Mouse (Mus musculus) heart, adult 2 months (tissue): ENCODE data around the gene Serpina3f. TPM values are rescaled to one million over a fixed set of nuclear protein-coding genes. Genes with fewer than 3 reads are reported as not detected.

Source experiments
- DNase-seq, 2 experiments: peaks; one replicate each; pipeline ENCODE4 v3.0.0; 2021
- H3K27ac ChIP-seq: fragments of 200-600 bp; 2 replicates; pipeline ENCODE4 v1.8.1; 2022
- H3K27me3 ChIP-seq: fragments of 200-500 bp; 2 replicates; pipeline ENCODE4 v1.6.1; 2012; ENCODE audit warnings: mild to moderate bottlenecking, low read length, inconsistent platforms, mixed read lengths; ENCODE audit not compliant: control insufficient read depth, insufficient read depth
- H3K36me3 ChIP-seq: fragments of 200-500 bp; 2 replicates; pipeline ENCODE4 v1.6.1; 2012; ENCODE audit warnings: low read length, inconsistent platforms; ENCODE audit not compliant: control insufficient read depth, insufficient read depth
- H3K4me1 ChIP-seq: fragments of 200-500 bp; 2 replicates; pipeline ENCODE4 v1.6.1; 2011; ENCODE audit warnings: low read length; ENCODE audit not compliant: control insufficient read depth, insufficient read depth
- H3K4me3 ChIP-seq: fragments of 200-600 bp; 2 replicates; pipeline ENCODE4 v1.8.1; 2022
- H3K79me2 ChIP-seq: fragments of 200-500 bp; replicated peaks from 2 replicates; pipeline ENCODE4 v1.6.1; 2012; ENCODE audit warnings: mild to moderate bottlenecking, inconsistent platforms, low read length, moderate library complexity, mixed read lengths; ENCODE audit not compliant: control insufficient read depth, insufficient read depth
- H3K9ac ChIP-seq: fragments of 200-500 bp; 2 replicates; pipeline ENCODE4 v1.6.1; 2012; ENCODE audit warnings: low read depth, mild to moderate bottlenecking, control low read depth, inconsistent platforms, low read length, mixed read lengths
- CTCF ChIP-seq: fragments of 200-600 bp; IDR thresholded peaks from 2 replicates; pipeline ENCODE4 v1.8.1; 2022; ENCODE audit warnings: antibody characterized with exemption, mild to moderate bottlenecking, moderate library complexity
- EP300 ChIP-seq: fragments of 200-500 bp; IDR thresholded peaks from 2 replicates; pipeline ENCODE4 v1.6.1; 2011; ENCODE audit warnings: low read depth, low read length, control low read depth; ENCODE audit not compliant: insufficient read depth
- POLR2A ChIP-seq: fragments of 200-500 bp; IDR thresholded peaks from 2 replicates; pipeline ENCODE4 v1.6.1; 2011; ENCODE audit warnings: mild to moderate bottlenecking, low read depth, low read length, control low read depth; ENCODE audit not compliant: insufficient read depth
- WGBS: fragments of 180-500 bp; shearing (Covaris S2); methylation state at CpG from one replicate; pipeline ENCODE4 v1.1.7; 2018; 5-methylcytosine and 5-hydroxymethylcytosine counted together
- intact Hi-C: fragments of 180-260 bp; cut with DNase I; formaldehyde crosslinking; loops from one replicate; pipeline ENCODE4 v1.15.1; 2025
- long read RNA-seq: library from polyadenylated mRNA; stranded (forward); transcript quantifications from one replicate; pipeline ENCODE4 v2.0.0, GENCODE M21; 2021
- polyA plus RNA-seq: library from polyadenylated mRNA; depleted of rRNA; stranded (reverse); fragments of >200 nt; gene quantifications from 2 replicates; pipeline ENCODE4 v1.2.3, GENCODE M21; 2012; rRNA removed
- total RNA-seq, 2 experiments: library from RNA; stranded (reverse); gene quantifications; 2 replicates each; pipeline ENCODE4 v1.2.3; 2021

The Serpina3f gene
- total RNA-seq: under 1 TPM in 1 of 2 experiments, not detected in 1; 0.26 TPM
- 0.04 TPM in 1 of 2 replicates, not detected in the other for polyA plus RNA-seq
- long read RNA-seq: 0 reads

- Histone ChIP-seq H3K4me3 (no peak within 1 kb of the TSS), H3K27ac (no peak within 1 kb of the TSS), H3K79me2 (no peaks in the 10 kb centered on the region), H3K9ac (no peak within 1 kb of the TSS), H3K36me3 (no peaks in the 10 kb centered on the region), H3K4me1 (no peaks in the 10 kb centered on the region), H3K27me3 (no peaks in the 10 kb centered on the region)
- 63% methylated on average over 1 of the region's 1 CpGs for WGBS
- TF ChIP-seq POLR2A (no peak), EP300 (no peak), CTCF (no peak)
- intact Hi-C loops: no loop called here
- no peak for DNase-seq
Observed at GRCm38 (mm10) chr12:104214445-104214753, at the start of gene Serpina3f. Gene Serpina3f, plus strand, starts transcription at chr12:104214544.

DNA sequence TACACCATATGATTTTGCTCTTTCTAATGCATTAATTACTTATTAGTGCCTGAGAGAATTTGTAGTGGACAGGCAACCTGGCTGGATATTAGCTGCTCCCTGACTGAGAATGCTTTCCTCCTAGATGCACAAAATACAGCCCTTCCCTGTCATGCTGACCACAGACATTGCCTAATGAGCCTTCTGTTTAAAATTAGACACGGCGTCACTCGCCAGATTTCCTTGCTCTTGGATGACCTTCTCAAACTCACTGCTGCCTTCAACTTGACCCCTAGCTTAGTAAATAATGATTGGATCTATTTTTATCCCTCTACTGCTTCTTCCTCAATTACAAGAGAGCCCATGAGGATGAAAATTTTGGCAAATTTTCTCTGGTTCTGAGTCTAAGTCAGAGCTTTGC lies 39.6 kb upstream of the Serpina3f start:
- H3K27ac ChIP-seq: peak overlapping the region; percentile 61
- H3K79me2 ChIP-seq: no peaks in the 10 kb centered on the region
- peak; percentile 37 to 62 for DNase-seq
- peaks cover 1% of the 10 kb centered on the region; the same call in 1 of the 2 replicates for H3K4me1 ChIP-seq
- H3K9ac ChIP-seq: no peak overlapping the region
- intact Hi-C loops: loop anchor here (10.0 kb wide), 1 partner anchor 180 kb away; no protein-coding TSS in a partner anchor
- H3K4me3 ChIP-seq: no peak overlapping the region
- WGBS: 21% methylated on average over 3 of the region's 3 CpGs
- H3K36me3 ChIP-seq: peaks cover 2% of the 10 kb centered on the region; the same call in 1 of the 2 replicates
- TF ChIP-seq POLR2A (no peak), CTCF (no peak)
- no peaks in the 10 kb centered on the region for H3K27me3 ChIP-seq

- Histone ChIP-seq H3K27me3 (no peaks in the 10 kb centered on the region), H3K4me1 (peaks cover 1% of the 10 kb centered on the region; the same call in 1 of the 2 replicates), H3K27ac (no peak overlapping the region), H3K9ac (no peak overlapping the region), H3K79me2 (no peaks in the 10 kb centered on the region), H3K4me3 (no peak overlapping the region), H3K36me3 (peaks cover 2% of the 10 kb centered on the region; the same call in 1 of the 2 replicates)
- 86% methylated on average over 3 of the region's 3 CpGs for WGBS
- TF ChIP-seq CTCF: no peak
- TF ChIP-seq EP300: no peak
- TF ChIP-seq POLR2A: no peak
- intact Hi-C loops: loop anchor here (10.0 kb wide), 1 partner anchor 181 kb away; no protein-coding TSS in a partner anchor
- no peak for DNase-seq
Observed at GRCm38 (mm10) chr12:104175636-104176035, 38.7 kb upstream of the Serpina3f start.

- H3K9ac ChIP-seq: no peak overlapping the region
- H3K27me3 ChIP-seq: no peaks in the 10 kb centered on the region
- intact Hi-C loops: loop anchor here (10.0 kb wide), 1 partner anchor 184 kb away; no protein-coding TSS in a partner anchor
- no peak overlapping the region for H3K4me3 ChIP-seq
- H3K4me1 ChIP-seq: peaks cover 1% of the 10 kb centered on the region; the same call in 1 of the 2 replicates
- TF ChIP-seq CTCF (peak; percentile 28), POLR2A (no peak)
- no peaks in the 10 kb centered on the region for H3K79me2 ChIP-seq
- DNase-seq: no peak
- H3K27ac ChIP-seq: no peak overlapping the region
- peaks cover 2% of the 10 kb centered on the region; the same call in 1 of the 2 replicates for H3K36me3 ChIP-seq
Observed at GRCm38 (mm10) chr12:104178577-104178976, 35.8 kb upstream of the Serpina3f start.

DNA sequence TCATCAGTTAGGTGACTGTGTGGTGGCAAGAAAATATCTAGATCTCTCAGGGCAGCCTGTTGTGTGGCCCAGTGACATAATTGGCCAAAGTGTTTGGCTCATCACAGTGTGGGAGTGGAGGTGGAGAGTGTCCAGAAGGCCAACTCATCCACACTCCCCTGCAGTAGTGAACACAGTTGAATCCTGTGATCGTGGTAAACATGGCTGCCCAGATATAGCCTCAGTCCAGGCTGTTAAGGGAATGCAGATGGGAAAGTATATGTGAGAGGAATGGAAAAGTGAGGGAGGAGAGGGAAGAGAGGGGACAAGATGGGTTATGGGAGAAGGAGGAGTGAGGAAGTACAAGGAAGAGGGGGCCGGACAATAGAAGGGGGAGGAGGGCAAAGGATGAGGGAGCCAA lies 35.4 kb upstream of the Serpina3f start:
- H3K27ac ChIP-seq: no peak overlapping the region
- peaks cover 1% of the 10 kb centered on the region; the same call in 1 of the 2 replicates for H3K4me1 ChIP-seq
- no peak for DNase-seq
- H3K4me3 ChIP-seq: no peak overlapping the region
- no peaks in the 10 kb centered on the region for H3K27me3 ChIP-seq
- no peaks in the 10 kb centered on the region for H3K79me2 ChIP-seq
- peaks cover 2% of the 10 kb centered on the region; the same call in 1 of the 2 replicates for H3K36me3 ChIP-seq
- 55% methylated on average over 2 of the region's 2 CpGs for WGBS
- intact Hi-C loops: loop anchor here (10.0 kb wide), 1 partner anchor 184 kb away; no protein-coding TSS in a partner anchor
- no peak overlapping the region for H3K9ac ChIP-seq
- TF ChIP-seq POLR2A (no peak), EP300 (no peak), CTCF (no peak)

DNA sequence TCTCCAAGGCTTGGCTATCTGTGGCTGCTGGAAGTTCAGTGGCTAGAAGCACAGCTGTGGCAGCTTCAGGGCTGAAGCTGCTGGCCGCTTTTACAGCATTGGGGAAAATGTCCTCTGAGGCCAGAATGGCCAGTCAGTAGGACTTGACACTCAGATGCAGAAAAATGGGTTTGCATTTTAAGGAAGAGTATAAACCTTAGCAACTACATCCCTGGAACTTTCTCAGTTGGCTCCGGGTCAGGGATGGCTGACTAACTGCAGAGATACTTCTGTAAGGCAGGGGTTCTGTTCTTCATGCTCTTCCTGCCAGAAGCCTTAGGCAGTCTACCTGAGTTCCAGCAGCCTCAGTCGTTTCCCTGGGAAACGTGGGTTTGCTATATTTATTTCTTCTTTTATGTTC lies 29.3 kb upstream of the Serpina3f start:
- H3K36me3 ChIP-seq: no peaks in the 10 kb centered on the region
- no peak overlapping the region for H3K27ac ChIP-seq
- no peaks in the 10 kb centered on the region for H3K4me1 ChIP-seq
- H3K79me2 ChIP-seq: no peaks in the 10 kb centered on the region
- TF ChIP-seq EP300: no peak
- TF ChIP-seq POLR2A: no peak
- no peak for TF ChIP-seq CTCF
- H3K4me3 ChIP-seq: no peak overlapping the region
- H3K27me3 ChIP-seq: no peaks in the 10 kb centered on the region
- 74% methylated on average over 4 of the region's 4 CpGs for WGBS
- no peak overlapping the region for H3K9ac ChIP-seq
- intact Hi-C loops: no loop called here
- DNase-seq: no peak
